Mouse (Mus musculus) CH12.LX (cell line): ENCODE data around the gene Ntrk3. TPM values are rescaled to one million over a fixed set of nuclear protein-coding genes. Genes with fewer than 3 reads are reported as not detected.

Source experiments
- DNase-seq: peaks from one replicate; pipeline ENCODE4 v3.0.0-alpha.2; 2013; ENCODE audit errors: extremely low read depth
- H3K27ac ChIP-seq: 2 replicates; pipeline ENCODE4 v1.5.1; 2012; ENCODE audit warnings: low read depth, mild to moderate bottlenecking, control low read depth, moderate library complexity; ENCODE audit not compliant: insufficient read depth
- H3K27me3 ChIP-seq: replicated peaks from 2 replicates; pipeline ENCODE3; 2012; ENCODE audit warnings: inconsistent platforms
- H3K36me3 ChIP-seq, 2 experiments: replicated peaks in 1 of 2; 2 replicates each; pipeline versions ENCODE3 to v1.6.1; 2012; ENCODE audit warnings: inconsistent platforms in 1 of 2, low read length in 1 of 2, mild to moderate bottlenecking in 1 of 2, mixed read lengths in 1 of 2, moderate library complexity in 1 of 2; ENCODE audit not compliant: control insufficient read depth in 1 of 2, insufficient read depth in 1 of 2
- H3K4me1 ChIP-seq, 2 experiments: 2 replicates each; pipeline ENCODE4 v1.6.1; 2012; ENCODE audit warnings: inconsistent platforms in 1 of 2, moderate library complexity in 1 of 2; ENCODE audit not compliant: insufficient read depth in 2 of 2, control insufficient read depth in 1 of 2
- H3K4me2 ChIP-seq: 2 replicates; pipeline ENCODE4 v1.6.1; 2012; ENCODE audit warnings: low read depth, mild to moderate bottlenecking, control low read depth; ENCODE audit not compliant: poor library complexity, insufficient read depth, severe bottlenecking
- H3K4me3 ChIP-seq, 3 experiments: fragments of 150-350 bp in 1 of 3; sonication (generic) in 1 of 3; replicated peaks in 1 of 3; 2 replicates each; pipeline versions ENCODE3 to v1.5.1; 2011 to 2012; ENCODE audit warnings: low read depth in 2 of 3, low read length in 2 of 3, mild to moderate bottlenecking in 2 of 3, moderate library complexity in 2 of 3, control low read depth in 1 of 3, improper control_type of control experiment in 1 of 3, inconsistent platforms in 1 of 3, mixed read lengths in 1 of 3; ENCODE audit not compliant: poor library complexity in 1 of 3
- H3K79me2 ChIP-seq: replicated peaks from 2 replicates; pipeline ENCODE4 v1.6.1; 2012; ENCODE audit warnings: mild to moderate bottlenecking, moderate library complexity; ENCODE audit not compliant: control insufficient read depth, poor library complexity, insufficient read depth, severe bottlenecking; ENCODE audit errors: extremely low read depth
- H3K9ac ChIP-seq: 2 replicates; pipeline ENCODE4 v1.6.1; 2012; ENCODE audit warnings: low read depth, mild to moderate bottlenecking, control low read depth, moderate library complexity; ENCODE audit not compliant: insufficient read depth
- H3K9me3 ChIP-seq: replicated peaks from 2 replicates; pipeline ENCODE3; 2012; ENCODE audit warnings: low read length, inconsistent platforms, mixed read lengths
- CTCF ChIP-seq, 2 experiments: IDR thresholded peaks in 1 of 2; conservative IDR thresholded peaks in 1 of 2; 2 replicates each; pipeline ENCODE4 v1.5.1; 2011 to 2012; ENCODE audit warnings: low read depth in 2 of 2, low read length in 2 of 2, improper control_type of control experiment in 1 of 2, inconsistent platforms in 1 of 2, mild to moderate bottlenecking in 1 of 2, moderate library complexity in 1 of 2
- ELF1 ChIP-seq: IDR thresholded peaks from 2 replicates; pipeline ENCODE4 v1.6.1; 2014; ENCODE audit warnings: low read depth, mild to moderate bottlenecking, inconsistent platforms, low read length, improper control_type of control experiment
- ETS1 ChIP-seq: conservative IDR thresholded peaks from 2 replicates; pipeline ENCODE4 v1.6.1; 2012; ENCODE audit warnings: low read depth, mild to moderate bottlenecking, inconsistent platforms, low read length, improper control_type of control experiment, moderate library complexity
- GABPA ChIP-seq: IDR thresholded peaks from 2 replicates; pipeline ENCODE4 v1.6.1; 2012; ENCODE audit warnings: low read depth, low read length, improper control_type of control experiment, inconsistent platforms; ENCODE audit not compliant: insufficient replicate concordance
- IRF4 ChIP-seq: IDR thresholded peaks from 2 replicates; pipeline ENCODE4 v1.6.1; 2014; ENCODE audit warnings: low read depth, mild to moderate bottlenecking, inconsistent platforms, low read length, improper control_type of control experiment
- JUN ChIP-seq: IDR thresholded peaks from 2 replicates; pipeline ENCODE4 v1.6.1; 2011; ENCODE audit warnings: low read depth, mild to moderate bottlenecking, low read length, improper control_type of control experiment, moderate library complexity; ENCODE audit not compliant: insufficient read depth
- JUND ChIP-seq: conservative IDR thresholded peaks from 2 replicates; pipeline ENCODE4 v1.6.1; 2011; ENCODE audit warnings: low read depth, low read length, improper control_type of control experiment
- KAT2A ChIP-seq: IDR thresholded peaks from 2 replicates; pipeline ENCODE4 v1.6.1; 2012; ENCODE audit warnings: low read length, improper control_type of control experiment, inconsistent platforms; ENCODE audit not compliant: insufficient replicate concordance
- MAFK ChIP-seq: IDR thresholded peaks from 2 replicates; pipeline ENCODE4 v1.6.1; 2011; ENCODE audit warnings: low read length, improper control_type of control experiment; ENCODE audit not compliant: insufficient replicate concordance
- MAX ChIP-seq: IDR thresholded peaks from 2 replicates; pipeline ENCODE4 v1.6.1; 2011; ENCODE audit warnings: low read length, improper control_type of control experiment
- MAZ ChIP-seq: IDR thresholded peaks from 2 replicates; pipeline ENCODE4 v1.6.1; 2012; ENCODE audit warnings: low read depth, mild to moderate bottlenecking, inconsistent platforms, low read length, improper control_type of control experiment, moderate library complexity
- MYC ChIP-seq: IDR thresholded peaks from 2 replicates; pipeline ENCODE4 v1.6.1; 2011; ENCODE audit warnings: low read depth, mild to moderate bottlenecking, improper control_type of control experiment, low read length
- NRF1 ChIP-seq: IDR thresholded peaks from 2 replicates; pipeline ENCODE4 v1.6.1; 2014; ENCODE audit warnings: low read depth, mild to moderate bottlenecking, inconsistent platforms, low read length, improper control_type of control experiment, moderate library complexity
- RCOR1 ChIP-seq: conservative IDR thresholded peaks from 2 replicates; pipeline ENCODE4 v1.6.1; 2012; ENCODE audit warnings: low read depth, mild to moderate bottlenecking, inconsistent platforms, low read length, improper control_type of control experiment
- SIN3A ChIP-seq: IDR thresholded peaks from 2 replicates; pipeline ENCODE4 v1.6.1; 2012; ENCODE audit warnings: low read length, improper control_type of control experiment, inconsistent platforms
- SMC3 ChIP-seq: IDR thresholded peaks from 2 replicates; pipeline ENCODE4 v1.6.1; 2011; ENCODE audit warnings: low read depth, low read length, improper control_type of control experiment
- TBP ChIP-seq: conservative IDR thresholded peaks from 2 replicates; pipeline ENCODE4 v1.6.1; 2011; ENCODE audit warnings: low read depth, low read length, improper control_type of control experiment
- TCF12 ChIP-seq: IDR thresholded peaks from 2 replicates; pipeline ENCODE4 v1.6.1; 2014; ENCODE audit warnings: low read depth, mild to moderate bottlenecking, inconsistent platforms, low read length, improper control_type of control experiment
- USF1 ChIP-seq: IDR thresholded peaks from 2 replicates; pipeline ENCODE4 v1.6.1; 2014; ENCODE audit warnings: low read depth, mild to moderate bottlenecking, inconsistent platforms, low read length, improper control_type of control experiment
- USF2 ChIP-seq: conservative IDR thresholded peaks from 2 replicates; pipeline ENCODE4 v1.6.1; 2011; ENCODE audit warnings: low read depth, low read length, improper control_type of control experiment
- ZC3H11A ChIP-seq: IDR thresholded peaks from 2 replicates; pipeline ENCODE4 v1.6.1; 2012; ENCODE audit warnings: low read depth, mild to moderate bottlenecking, inconsistent platforms, low read length, improper control_type of control experiment
- ZKSCAN1 ChIP-seq: IDR thresholded peaks from 2 replicates; pipeline ENCODE4 v1.6.1; 2012; ENCODE audit warnings: low read depth, inconsistent platforms, low read length, improper control_type of control experiment, borderline replicate concordance
- ZNF384 ChIP-seq: IDR thresholded peaks from 2 replicates; pipeline ENCODE4 v1.6.1; 2012; ENCODE audit warnings: low read depth, low read length, improper control_type of control experiment, inconsistent platforms
- dilution Hi-C: fragments of 300-500 bp; cut with MboI; formaldehyde crosslinking; loops from 2 replicates; pipeline ENCODE4 v1.14.3; 2020; ENCODE audit warnings: low sequenced_read_pairs; ENCODE audit not compliant: extremely low pct_unique_long_range_greater_than_20kb, extremely low pct_ligation_motif_present
- in situ Hi-C: fragments of 300-500 bp; cut with MboI; formaldehyde crosslinking; loops from 3 replicates; pipeline ENCODE4 v1.14.3; 2019; ENCODE audit warnings: low sequenced_read_pairs, low pct_ligation_motif_present, low pct_unique_long_range_greater_than_20kb, mixed read lengths
- polyA plus RNA-seq: library from polyadenylated mRNA; unstranded; fragments of >175 nt; gene quantifications from 2 replicates; pipeline ENCODE4 v1.2.1, GENCODE M21; 2012; ENCODE audit warnings: low read depth; ENCODE audit not compliant: insufficient read length
- total RNA-seq, 2 experiments: library from RNA; depleted of rRNA; stranded (reverse); fragments of 300-350 nt in 1 of 2; fragments of >200 nt in 1 of 2; gene quantifications; 2 replicates each; pipeline ENCODE4 v1.2.3; 2012 to 2014

Ntrk3 gene
- total and polyA plus RNA-seq, 3 experiments = 0.21 TPM; not detected in 2

DNA sequence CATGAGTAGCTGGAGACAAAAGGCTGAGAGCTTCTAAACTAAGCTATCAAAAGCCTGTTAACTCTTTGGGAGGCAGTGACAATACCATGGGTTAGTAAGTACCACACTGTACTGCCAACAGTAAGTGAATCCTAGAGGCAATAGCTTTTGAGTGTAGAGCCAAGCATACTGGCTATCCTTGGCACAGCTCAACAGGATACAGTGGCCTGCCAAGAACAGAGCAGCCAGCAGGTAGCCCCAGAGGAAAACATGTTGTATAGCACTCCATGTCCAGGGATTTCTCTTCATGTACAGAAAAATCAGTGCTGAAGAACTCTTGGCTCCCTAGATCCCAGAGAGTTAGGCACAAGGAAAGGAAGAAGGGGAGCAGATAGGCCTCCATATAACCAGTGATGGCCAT lies 296.1 kb downstream of the Ntrk3 start:
- H3K4me2 ChIP-seq = no peak overlapping the region
- no peak overlapping the region for H3K4me3 ChIP-seq
- H3K36me3 ChIP-seq = no peaks in the 10 kb centered on the region
- no peak for DNase-seq
- in situ Hi-C loops = no loop called here
- no peaks in the 10 kb centered on the region for H3K4me1 ChIP-seq
- peaks cover 34% of the 10 kb centered on the region for H3K9me3 ChIP-seq
- no peak for TF ChIP-seq TCF12
- no peak for TF ChIP-seq MAZ
- TF ChIP-seq ZKSCAN1 = no peak
- TF ChIP-seq KAT2A = no peak
- no peak for TF ChIP-seq CTCF (conservative IDR thresholded peaks at IDR 0.05 in 1 of 2, IDR thresholded peaks at IDR 0.05 in 1 of 2; ENCODE audit: low read depth in 2 of 2, low read length in 2 of 2)
- no peak for TF ChIP-seq ELF1
- no peak for TF ChIP-seq NRF1
- TF ChIP-seq MAX = no peak
- no peak for TF ChIP-seq GABPA
- TF ChIP-seq JUND = no peak
- no peak for TF ChIP-seq MAFK
- no peak for TF ChIP-seq IRF4
- no peak for TF ChIP-seq ETS1
- no peak for TF ChIP-seq TBP
- TF ChIP-seq SMC3 = no peak
- no peak for TF ChIP-seq JUN
- TF ChIP-seq USF2 = no peak
- no peak for TF ChIP-seq SIN3A
- H3K27me3 ChIP-seq = no peaks in the 10 kb centered on the region
- no peaks in the 10 kb centered on the region for H3K79me2 ChIP-seq
- dilution Hi-C loops = no loop called here
- H3K27ac ChIP-seq = no peak overlapping the region
- H3K9ac ChIP-seq = no peak overlapping the region

DNA sequence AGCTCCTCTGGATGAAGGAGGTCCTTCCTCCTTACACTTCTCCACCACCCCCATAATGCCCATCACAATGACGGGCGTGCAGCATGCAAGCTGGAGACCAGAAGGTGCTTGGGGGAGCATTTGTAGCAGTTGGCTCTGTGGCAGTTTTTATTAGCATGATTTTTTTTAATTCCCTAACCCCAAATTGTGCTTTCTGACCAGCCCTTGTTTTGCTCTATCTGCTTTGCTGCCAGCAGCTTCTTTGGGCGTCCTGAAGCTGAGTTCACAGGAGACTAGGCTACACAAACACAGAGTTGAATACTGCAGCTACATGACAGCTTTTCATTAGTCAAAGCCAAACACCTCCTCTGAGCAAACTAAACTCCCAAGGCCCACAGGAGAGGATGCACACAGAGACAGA lies 296.9 kb downstream of the Ntrk3 start:
- no peaks in the 10 kb centered on the region for H3K4me1 ChIP-seq
- TF ChIP-seq USF2 = no peak
- no peak for TF ChIP-seq RCOR1
- no peak for TF ChIP-seq USF1
- no peak for TF ChIP-seq MYC
- no peak for TF ChIP-seq ZNF384
- TF ChIP-seq ZC3H11A = no peak
- no peak for TF ChIP-seq GABPA
- no peak for TF ChIP-seq MAFK
- TF ChIP-seq, all 38 proteins: peak for 0
- H3K9me3 ChIP-seq = peaks cover 38% of the 10 kb centered on the region
- H3K4me3 ChIP-seq = no peak overlapping the region
- no peak overlapping the region for H3K9ac ChIP-seq
- no peaks in the 10 kb centered on the region for H3K27me3 ChIP-seq
- no peaks in the 10 kb centered on the region for H3K79me2 ChIP-seq
- H3K4me2 ChIP-seq = no peak overlapping the region
- DNase-seq = no peak
- no peak overlapping the region for H3K27ac ChIP-seq
- dilution Hi-C loops = no loop called here
- in situ Hi-C loops = no loop called here
- H3K36me3 ChIP-seq = no peaks in the 10 kb centered on the region
